Mouse (Mus musculus): ENCODE measurements around the gene Zfp106. TPM values are rescaled to one million over a fixed set of nuclear protein-coding genes. Genes with fewer than 3 reads are reported as not detected.

Zfp106 gene
- total RNA-seq, 2 experiments from 2014 or later, result 507 to 640 TPM

DNA sequence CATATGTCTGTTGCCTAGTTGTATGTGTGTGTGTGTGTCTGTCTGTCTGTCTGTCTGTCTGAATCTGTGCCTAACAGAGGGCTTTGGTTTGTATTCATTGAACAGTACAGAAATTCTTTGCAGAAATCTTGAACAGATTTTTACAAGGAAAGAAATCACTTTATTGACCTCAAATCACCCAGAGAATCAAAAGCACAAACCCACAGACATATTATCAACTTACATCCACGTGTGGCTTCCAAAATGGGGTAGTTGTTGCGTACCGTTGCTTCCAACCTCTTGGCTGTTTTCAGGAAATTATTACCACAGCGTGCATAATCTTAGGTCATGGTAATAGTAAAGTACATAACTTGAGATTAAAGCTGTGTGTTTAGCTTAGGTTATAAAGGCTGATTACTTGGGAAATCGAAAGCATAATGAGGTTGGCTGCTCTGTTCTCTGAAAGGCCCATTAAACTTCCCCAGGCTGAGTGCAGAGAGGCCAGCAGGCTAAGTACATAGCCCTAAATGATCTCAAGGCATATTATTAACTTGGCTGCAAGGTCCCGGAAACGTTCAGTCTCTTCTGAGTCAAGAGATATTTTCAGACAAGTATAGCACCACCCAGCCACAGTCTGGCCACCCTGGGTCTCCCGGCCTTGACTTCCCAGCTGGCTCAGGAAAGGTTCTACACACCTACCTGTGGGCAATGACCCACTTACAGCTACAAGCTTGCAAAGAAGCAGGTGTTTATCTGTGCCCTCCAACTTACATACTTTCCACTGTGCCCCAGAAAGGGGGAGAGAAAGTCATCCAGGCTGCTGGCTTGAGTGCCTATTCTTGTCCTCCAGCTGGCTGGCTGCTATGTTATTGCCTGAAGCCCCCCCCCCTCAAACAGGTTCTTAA, 80.9 kb downstream of the Zfp106 start:
- DNase-seq, result peak in 1 of 2 experiments; percentile 22
- intact Hi-C loops (cut with DNase I), result loop anchor here (10.0 kb wide), 1 partner anchor 382 kb away; no protein-coding TSS in a partner anchor

DNA sequence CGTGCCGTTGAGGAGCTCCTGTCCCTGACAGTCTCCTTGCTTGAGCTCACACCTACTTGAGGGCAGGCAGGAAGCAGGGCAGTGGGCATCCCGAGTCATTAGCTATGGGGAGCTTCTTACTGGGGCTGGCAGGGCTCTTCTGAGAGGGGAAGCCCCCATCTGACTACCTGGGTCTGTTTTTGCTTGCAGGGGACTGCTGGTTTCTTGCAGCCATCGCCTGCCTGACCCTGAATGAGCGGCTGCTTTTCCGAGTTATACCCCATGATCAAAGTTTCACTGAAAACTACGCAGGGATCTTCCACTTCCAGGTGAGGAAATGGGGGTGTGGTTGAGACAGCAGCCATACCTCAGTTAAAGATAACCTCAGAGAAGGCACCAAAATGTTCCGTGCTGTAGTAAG, 81.7 kb downstream of the Zfp106 start:
- intact Hi-C loops (cut with DNase I), result loop anchor here (10.0 kb wide), 1 partner anchor 383 kb away; no protein-coding TSS in a partner anchor
- DNase-seq, result no peak

DNA sequence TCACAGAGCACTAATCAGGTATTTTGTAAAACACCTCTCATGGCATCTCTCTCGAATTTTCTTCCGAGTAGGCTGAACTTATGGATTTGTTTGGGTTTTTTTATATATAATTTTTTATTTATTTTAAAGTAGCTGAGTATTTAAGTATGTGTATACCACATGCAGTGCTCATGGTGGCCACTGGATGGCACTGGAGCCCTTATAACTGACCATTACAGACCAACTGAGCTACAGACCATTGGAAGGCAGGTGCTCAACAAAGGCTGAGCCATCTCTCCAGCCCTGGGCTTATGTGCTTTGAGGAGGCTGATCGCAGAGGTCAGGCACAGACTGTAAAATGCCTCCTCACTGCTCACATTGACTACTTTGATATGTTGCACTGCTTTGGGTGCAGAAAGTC, 85.0 kb downstream of the Zfp106 start:
- intact Hi-C loops (cut with DNase I), result loop anchor here (5.0 kb wide), 2 partner anchors 129 to 189 kb away; partner anchors contain the start of genes Haus2 and Lrrc57

DNA sequence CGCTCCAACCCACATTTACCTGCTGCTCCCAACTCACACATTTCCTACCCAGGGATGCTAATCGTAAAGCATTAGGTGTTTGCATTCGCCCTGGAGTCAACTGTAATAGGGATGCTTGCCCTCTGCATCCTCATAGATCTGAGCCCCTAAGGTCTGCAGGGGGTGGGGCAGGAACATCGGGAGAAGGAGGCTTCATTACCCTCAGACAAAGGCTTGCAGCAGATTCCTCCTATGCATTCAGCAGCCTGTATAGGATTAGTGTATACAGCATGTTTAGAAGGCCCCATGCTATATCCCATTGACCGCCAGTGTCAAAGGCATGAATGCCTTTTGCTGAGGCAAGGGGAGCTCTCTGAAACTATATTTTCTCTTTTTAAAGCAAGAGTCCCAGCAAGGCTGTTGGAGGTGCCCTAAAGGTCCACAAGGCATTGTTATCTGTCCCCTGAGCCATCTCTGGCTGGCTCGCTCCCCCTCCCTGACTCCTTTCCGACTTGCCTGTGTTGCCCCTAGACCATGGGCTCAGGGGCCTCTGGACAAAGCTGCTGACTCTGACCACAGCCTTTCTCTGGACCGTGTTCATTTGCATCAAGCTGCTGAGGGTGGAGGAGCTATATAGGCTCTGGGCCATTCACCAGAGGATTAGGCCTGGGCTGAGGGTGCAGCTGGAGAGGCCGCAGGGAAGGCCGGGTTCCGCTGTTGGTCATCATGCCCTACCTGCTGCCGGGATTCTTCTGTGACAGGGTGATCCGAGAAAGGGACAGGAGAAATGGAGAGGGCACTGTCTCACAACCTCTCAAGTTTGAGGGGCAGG, 87.2 kb downstream of the Zfp106 start:
- DNase-seq, result no peak
- intact Hi-C loops (cut with DNase I), result loop anchor here (5.0 kb wide), 2 partner anchors 131 to 191 kb away; partner anchors contain the start of genes Haus2 and Lrrc57

More for the DNA sequence above, 85.0 kb downstream of the Zfp106 start:
- peak; percentile 53 to 72 for DNase-seq

GRCm38 (mm10) chr2:120470856-120471255, 92.8 kb downstream of the Zfp106 start:
- intact Hi-C loops (cut with DNase I), result no loop called here

DNA sequence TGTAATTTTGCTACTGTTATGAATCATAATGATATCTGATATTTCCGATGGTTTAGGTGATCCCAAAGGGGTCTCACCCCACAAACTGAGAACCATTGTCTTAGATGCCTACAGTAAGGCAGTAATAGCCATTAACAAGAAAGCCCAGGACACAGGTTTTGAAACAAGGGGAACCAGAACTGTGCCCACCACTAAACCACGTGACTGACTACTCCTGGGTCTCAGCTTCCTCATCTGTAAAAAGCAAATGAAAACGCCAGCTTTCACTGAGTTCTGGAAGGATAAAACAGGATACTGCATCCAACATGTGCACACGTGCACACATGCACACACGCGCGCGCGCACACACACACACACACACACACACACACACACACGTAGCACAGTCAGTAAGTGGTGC, 93.9 kb downstream of the Zfp106 start:
- intact Hi-C loops (cut with DNase I), result no loop called here
- no peak for DNase-seq

More at GRCm38 (mm10) chr2:120470856-120471255, 92.8 kb downstream of the Zfp106 start:
- DNase-seq, result no peak

- no peak for DNase-seq
- intact Hi-C loops (cut with DNase I), result no loop called here
These were observed 94.4 kb downstream of the Zfp106 start for GRCm38 (mm10) chr2:120469220-120469619.

DNA sequence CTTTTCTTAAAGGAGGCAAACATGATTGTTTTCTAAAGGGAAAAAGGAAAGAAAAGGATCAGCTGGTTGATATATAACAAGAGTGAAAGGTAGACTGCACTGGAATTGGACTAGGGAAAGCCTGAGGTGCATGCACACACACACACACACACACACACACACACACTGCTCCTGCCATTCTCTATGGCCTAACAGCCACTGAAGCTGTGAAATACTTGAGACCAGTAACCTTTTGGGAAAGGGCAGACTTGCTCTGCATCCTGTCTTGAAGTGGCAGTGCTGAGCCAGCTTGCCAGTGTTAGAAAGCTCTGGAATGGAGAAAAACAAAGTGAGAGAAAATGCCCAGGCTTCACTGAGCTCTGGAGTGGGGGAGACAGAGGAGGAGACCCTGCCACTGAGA, 95.6 kb downstream of the Zfp106 start:
- DNase-seq, result peak in 1 of 2 experiments; percentile 13
- intact Hi-C loops (cut with DNase I), result no loop called here

DNA sequence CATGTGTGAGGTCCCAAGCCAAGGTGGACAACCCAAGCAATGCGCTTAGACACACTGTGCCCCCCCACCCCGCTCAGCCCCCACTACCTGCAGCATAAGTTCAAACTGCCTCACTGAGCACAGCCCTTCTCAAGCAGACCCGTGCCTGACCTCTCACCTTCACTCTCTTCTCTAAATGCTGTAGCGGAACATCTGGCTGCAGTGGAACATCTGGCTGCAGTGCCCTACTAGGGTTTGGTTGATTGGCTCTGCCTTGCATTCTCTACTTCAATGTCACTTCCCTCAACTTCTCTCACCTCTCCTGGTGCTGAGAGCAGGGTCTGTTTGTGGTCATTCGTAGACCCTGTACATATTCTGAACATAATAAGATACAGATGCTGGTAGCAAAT, 98.3 kb downstream of the Zfp106 start:
- intact Hi-C loops (cut with DNase I), result no loop called here
- no peak for DNase-seq

- intact Hi-C loops (cut with DNase I), result no loop called here
- no peak for DNase-seq
These were observed 98.8 kb downstream of the Zfp106 start for GRCm38 (mm10) chr2:120464732-120465396.

- DNase-seq, result peak; percentile 38 to 55
- intact Hi-C loops (cut with DNase I), result no loop called here
These were observed 99.6 kb downstream of the Zfp106 start for GRCm38 (mm10) chr2:120464091-120464490.

DNA sequence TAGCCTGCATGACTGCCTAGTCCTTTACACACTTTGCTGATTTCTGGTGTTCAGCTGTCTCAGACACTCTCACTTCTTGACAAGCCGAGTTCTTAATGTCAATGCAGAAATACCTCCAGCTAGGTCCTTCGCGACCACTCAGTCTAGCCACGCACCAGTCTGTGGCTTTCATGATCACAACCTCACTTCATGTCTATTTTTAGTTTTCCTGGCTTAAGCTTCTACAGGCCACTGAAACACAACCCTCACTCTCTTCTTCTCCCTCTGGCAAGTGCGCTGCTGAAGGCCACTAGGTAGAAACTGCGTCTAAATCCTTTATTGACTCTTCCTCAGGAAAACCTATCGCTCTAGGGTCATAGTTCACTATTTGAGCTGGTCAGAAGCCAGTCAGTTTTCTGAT, 100.3 kb downstream of the Zfp106 start:
- no peak for DNase-seq
- intact Hi-C loops (cut with DNase I), result no loop called here

DNA sequence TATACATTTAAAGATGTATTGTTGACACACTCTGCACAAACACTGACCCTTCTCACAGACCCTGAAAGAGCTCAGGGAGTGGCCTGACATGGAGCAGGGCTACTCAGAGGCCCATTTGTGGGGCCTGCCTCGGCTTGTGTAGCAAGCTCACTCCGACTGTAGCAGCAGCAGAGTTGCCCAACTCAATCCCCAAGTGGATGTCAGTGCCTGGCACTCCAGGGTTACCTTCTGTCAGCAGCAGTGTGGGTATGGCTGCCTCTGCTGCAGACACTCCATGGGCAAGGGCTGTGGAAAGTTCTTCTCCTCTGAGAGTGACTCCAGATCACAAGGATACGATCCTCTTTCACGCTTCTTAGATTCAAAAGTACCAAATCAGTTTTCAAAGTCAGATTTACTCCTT, 103.4 kb downstream of the Zfp106 start:
- intact Hi-C loops (cut with DNase I), result no loop called here
- no peak for DNase-seq

Other genes starting within 250 kb of the Zfp106 start
- not detected for gene Pla2g4f, start 249.7 kb downstream of the Zfp106 start, total RNA-seq (2021)
- gene Vps39, start 210.7 kb downstream of the Zfp106 start, total RNA-seq (2021), result 10 to 100 TPM; 20.1 to 20.2 TPM
- gene Ganc, start 159.9 kb downstream of the Zfp106 start, total RNA-seq (2021), result 10 to 100 TPM; 29.6 to 40.7 TPM
- gene Tmem87a, start 159.7 kb downstream of the Zfp106 start, total RNA-seq (2021), result 10 to 100 TPM; 40.0 to 41.0 TPM
- gene Capn3, start 107.8 kb downstream of the Zfp106 start, total RNA-seq (2021), result 100 to 1,000 TPM; 115 to 125 TPM
- 10 to 100 TPM; 40.8 to 42.1 TPM for gene Snap23, start 3.8 kb upstream of the Zfp106 start, total RNA-seq (2021)
- 1 to 10 TPM; 5.0 to 7.2 TPM for gene Haus2, start 45.5 kb upstream of the Zfp106 start, total RNA-seq (2021)
- 10 to 100 TPM; 10.3 to 11.0 TPM for gene Lrrc57, start 45.7 kb upstream of the Zfp106 start, total RNA-seq (2021)
- gene Stard9, start 65.3 kb upstream of the Zfp106 start, total RNA-seq (2021), result 1 to 10 TPM; 3.6 to 3.9 TPM

Data from gastrocnemius, postnatal 36 days (tissue).